Mouse (Mus musculus) gastrocnemius, postnatal 14 days (tissue): ENCODE results near the gene Ppwd1. TPM values are rescaled to one million over a fixed set of nuclear protein-coding genes. Genes with fewer than 3 reads are reported as not detected.
"Not testable (repeated sequence)": the region's sequence is repeated elsewhere in the genome, so short reads cannot be mapped to it uniquely, and the experiment has no call there.

ENCODE experiments used
- DNase-seq: peaks from one replicate; pipeline ENCODE4 v3.0.0; 2021; ENCODE audit warnings: mixed read lengths
- intact Hi-C: fragments of 180-260 bp; cut with DNase I; formaldehyde crosslinking; loops from one replicate; pipeline ENCODE4 v1.15.1; 2025; ENCODE audit warnings: low total_unique reads
- long read RNA-seq, 2 experiments: library from polyadenylated mRNA; stranded (forward); transcript quantifications; one replicate each; pipeline ENCODE4 v2.0.0; 2021
- total RNA-seq, 2 experiments: library from RNA; stranded (reverse); gene quantifications; 2 replicates each; pipeline ENCODE4 v1.2.3; 2021

Gene Ppwd1
- 1 to 10 TPM; 5.8 to 6.2 TPM for total RNA-seq
- long read RNA-seq, experiment 1, partial matches to known transcripts = 0 of 3 reads
- long read RNA-seq, experiment 1, other reads (novel, unspliced or antisense) = 0 of 3 reads
- long read RNA-seq, experiment 2, transcript Ppwd1-201 (11 exons, 2,342 nt) = major isoform, 5 of 6 reads
- long read RNA-seq, experiment 2, partial matches to known transcripts = 0 of 6 reads
- long read RNA-seq, experiment 2, other reads (novel, unspliced or antisense) = 1 of 6 reads

DNA sequence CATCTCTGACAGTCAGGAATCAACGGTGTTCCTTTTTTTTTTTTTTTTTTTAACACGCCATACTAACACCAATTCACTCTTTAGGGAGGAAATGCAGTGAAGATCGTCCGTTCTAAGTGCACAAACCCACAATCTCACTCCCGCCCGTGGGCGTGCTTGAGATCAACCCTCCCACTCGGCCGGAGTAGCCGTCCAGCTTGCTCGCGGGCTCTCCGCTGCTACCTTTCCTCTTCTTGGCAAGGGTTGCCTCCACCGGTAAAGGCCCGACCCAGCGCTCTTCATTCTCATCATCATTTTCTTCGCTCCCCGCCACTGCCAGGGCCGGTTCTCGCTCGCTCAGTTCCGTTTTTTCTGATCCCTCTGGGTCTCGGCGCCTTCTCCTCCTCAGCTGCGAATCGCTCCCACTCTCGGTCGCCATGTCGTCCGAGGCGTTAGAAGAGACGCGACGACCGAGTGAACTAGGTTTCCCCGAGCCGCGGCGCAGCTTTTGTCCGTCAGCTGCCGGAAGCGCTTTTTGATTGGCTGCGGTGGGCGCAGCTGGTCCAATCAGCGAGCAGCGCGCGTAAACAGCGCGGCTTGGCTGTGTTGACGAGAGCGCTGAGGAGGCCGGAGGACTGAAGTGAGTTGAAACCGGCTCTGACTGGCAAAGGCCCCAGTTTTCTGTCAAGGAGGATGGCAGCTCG lies at the start of gene Ppwd1, which contains the start of gene Cenpk:
TSS of gene Ppwd1 (minus strand) at position 460 of the 683 bp plus-strand sequence.
TSS of gene Cenpk (plus strand) at position 228 of the 683 bp plus-strand sequence.
- intact Hi-C loops = no loop called here
- DNase-seq = peak; percentile 94

- intact Hi-C loops = no loop called here
These were observed 30.4 kb upstream of the Ppwd1 start for GRCm38 (mm10) chr13:104258997-104259396.

GRCm38 (mm10) chr13:104229181-104229580 lies 538 bp upstream of the Ppwd1 start:
- intact Hi-C loops = no loop called here

More at GRCm38 (mm10) chr13:104258997-104259396, 30.4 kb upstream of the Ppwd1 start:
- DNase-seq = no peak

DNA sequence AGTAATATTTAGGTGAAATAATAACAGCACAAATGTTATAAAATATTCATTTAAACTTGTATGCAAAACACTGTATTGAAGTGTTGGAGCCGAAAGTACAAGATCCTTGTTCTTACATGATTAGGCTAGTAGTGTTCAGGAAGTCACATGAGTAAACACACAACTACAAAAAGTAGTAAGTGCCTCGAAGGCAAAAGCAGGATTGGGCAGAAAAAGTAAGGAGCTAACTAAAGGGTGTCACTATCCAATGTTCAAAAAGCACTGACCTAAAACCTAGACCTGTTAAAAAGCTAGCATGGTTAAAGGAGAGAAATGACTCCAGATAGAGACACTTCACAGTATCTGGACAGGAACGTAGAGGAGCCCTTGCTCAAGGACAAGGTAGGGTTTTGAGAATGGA lies 1.2 kb downstream of the Ppwd1 start:
- DNase-seq = no peak
- intact Hi-C loops = no loop called here

More at GRCm38 (mm10) chr13:104229181-104229580, 538 bp upstream of the Ppwd1 start:
- no peak for DNase-seq

- intact Hi-C loops = no loop called here
- no peak for DNase-seq
These were observed 24.3 kb downstream of the Ppwd1 start for GRCm38 (mm10) chr13:104204313-104204712.

DNA sequence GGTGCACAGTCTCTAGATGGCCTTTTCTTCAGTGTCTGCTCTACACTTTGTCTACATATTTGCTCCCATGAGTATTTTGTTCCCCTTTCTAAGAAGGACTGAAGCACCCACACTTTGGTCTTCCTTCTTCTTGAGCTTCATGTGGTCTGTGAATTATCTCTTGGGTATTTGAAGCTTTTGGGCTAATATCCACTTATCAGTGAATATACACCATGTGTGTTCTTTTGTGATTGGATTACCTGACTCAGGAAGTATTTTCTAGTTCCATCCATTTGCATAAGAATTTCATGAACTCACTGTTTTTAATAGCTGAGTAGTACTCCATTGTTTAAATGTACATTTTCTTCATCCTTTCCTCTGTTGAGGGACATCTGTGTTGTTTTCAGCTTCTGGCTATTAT lies 32.8 kb downstream of the Ppwd1 start:
- DNase-seq, intact Hi-C loops: not testable (repeated sequence)

GRCm38 (mm10) chr13:104187357-104187756 lies 41.3 kb downstream of the Ppwd1 start:
- DNase-seq = no peak
- intact Hi-C loops = no loop called here

DNA sequence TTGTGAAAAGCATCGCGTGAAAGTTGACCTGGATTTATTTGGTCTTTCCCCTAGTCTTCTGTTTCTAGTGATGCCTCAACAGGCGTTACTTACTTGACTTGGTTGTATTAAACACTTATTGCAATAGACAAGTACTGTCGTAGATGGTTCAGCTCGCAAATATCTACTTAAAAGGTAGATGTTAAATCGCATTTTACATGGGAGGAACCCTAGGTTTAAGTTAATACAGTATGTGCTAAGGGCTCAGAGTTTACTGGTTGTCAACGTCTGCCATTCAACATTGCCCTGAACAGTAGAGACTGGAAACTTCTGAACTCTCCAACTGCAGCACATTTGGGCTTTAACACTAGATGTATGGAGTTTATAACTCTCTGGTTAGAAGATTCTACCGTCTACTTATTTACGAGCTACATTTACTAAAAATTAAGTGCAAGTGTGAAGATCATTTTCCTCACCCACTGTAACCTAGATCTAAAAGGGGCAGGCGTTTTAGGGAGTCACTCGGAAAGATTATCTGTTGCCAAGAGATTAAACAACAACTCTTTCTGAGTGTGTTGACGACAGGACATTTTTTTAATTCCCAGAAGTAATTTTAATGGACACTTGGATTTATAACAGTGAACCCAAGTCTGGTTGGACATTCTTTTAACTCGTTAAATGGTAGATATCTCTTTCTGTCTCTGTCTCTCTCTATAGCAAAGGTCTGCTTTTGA lies 49.3 kb downstream of the Ppwd1 start:
- intact Hi-C loops = no loop called here
- DNase-seq = no peak

GRCm38 (mm10) chr13:104178650-104179121 lies 50.0 kb downstream of the Ppwd1 start, which contains the start of gene Trim23:
TSS of gene Trim23 (plus strand) at chr13:104178797.
- peak; percentile 98 for DNase-seq
- intact Hi-C loops = no loop called here

DNA sequence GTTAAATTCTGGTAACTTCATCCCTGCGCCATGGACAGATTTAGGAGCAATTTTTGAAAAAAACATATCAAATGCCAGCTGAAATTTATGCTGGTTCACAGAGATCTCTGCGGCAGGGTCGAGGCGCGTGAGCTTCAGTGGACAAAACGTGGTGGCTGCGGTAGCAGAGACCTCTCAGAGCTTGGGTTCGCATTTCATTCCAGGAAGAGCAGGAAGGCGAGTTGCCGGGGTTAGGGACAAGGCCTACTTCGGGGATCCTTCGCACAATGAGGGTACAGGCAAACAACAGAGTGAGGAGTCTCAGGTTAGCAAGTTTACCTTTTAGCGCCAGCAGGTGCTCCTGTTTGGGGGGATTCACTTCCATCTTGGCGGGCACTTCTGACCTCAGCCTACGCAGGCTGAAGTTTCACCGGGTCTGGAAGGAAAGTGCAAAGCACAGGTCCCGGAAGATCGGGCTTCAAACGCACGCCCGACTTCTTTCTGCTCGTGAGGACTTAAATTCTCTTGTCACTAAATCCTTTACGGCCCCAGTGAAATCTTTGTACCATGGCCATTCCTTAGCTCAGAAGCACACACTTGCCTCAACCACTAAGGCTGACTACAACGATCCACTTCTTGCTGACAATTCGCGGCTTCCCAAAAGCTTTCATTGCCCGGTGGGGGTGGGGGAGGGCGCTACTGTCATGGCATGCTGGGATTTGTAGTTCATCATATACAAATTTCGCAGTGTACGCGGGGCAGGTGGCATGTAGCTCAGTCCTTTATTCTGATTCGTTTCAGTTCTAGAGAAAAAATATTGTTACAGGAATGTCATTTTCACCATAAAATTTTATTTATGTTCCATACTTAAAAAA lies 50.6 kb downstream of the Ppwd1 start, which contains the start of gene Trappc13:
TSS of gene Trappc13 (minus strand) at position 674 of the 854 bp plus-strand sequence.
- intact Hi-C loops = no loop called here
- DNase-seq = peak; percentile 11

DNA sequence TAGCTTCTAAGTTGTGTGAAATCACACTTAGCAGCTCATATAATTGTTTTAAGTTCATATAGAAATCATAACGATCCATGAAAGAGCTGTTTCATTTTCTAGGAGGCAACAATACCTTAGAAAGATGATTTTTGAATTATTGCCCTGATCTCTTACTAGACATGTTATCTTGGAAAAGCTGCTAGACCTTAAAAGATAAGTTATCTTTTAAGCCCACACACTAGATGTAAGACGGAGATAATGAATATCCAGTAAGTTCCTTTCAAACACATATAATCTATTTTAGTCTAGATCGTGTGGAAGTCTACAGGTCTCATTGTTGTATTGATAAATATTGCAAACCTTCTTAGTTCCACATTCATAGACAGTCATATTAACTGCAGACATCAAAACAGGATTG lies 51.8 kb downstream of the Ppwd1 start:
- intact Hi-C loops = no loop called here
- no peak for DNase-seq

GRCm38 (mm10) chr13:104172498-104172897 lies 56.1 kb downstream of the Ppwd1 start:
- no peak for DNase-seq
- intact Hi-C loops = no loop called here

DNA sequence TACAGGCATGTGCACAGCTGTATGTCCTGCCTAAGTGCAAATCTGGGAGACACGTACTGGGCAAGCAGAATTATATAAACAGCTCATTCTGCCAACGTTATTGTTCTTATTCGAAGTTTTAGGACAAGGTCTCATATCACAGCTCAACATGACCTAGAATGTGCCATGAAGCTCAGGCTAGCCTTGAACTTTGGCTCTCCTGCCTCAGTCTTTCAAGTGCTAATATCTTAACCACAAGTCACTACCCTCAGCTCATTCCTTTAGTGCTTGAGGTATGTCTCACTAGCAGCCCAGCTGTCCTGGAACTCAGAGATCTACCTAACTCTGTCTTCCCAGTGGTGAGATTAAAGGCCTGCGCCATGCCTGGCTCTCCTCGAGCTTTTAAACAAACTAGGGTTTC lies 56.9 kb downstream of the Ppwd1 start:
- DNase-seq = no peak
- intact Hi-C loops = no loop called here

GRCm38 (mm10) chr13:104155686-104156085 lies 73.0 kb downstream of the Ppwd1 start:
- DNase-seq = no peak
- intact Hi-C loops = no loop called here

Other genes starting within 250 kb of the Ppwd1 start
- 1 to 10 TPM; 7.4 to 7.5 TPM for gene Nln, start 119.2 kb downstream of the Ppwd1 start, total RNA-seq
- 1 to 10 TPM in 1 of 2 experiments, under 1 TPM in 1; 0.94 to 1.3 TPM for gene Sgtb, start 119.1 kb downstream of the Ppwd1 start, total RNA-seq
- gene Trappc13, start 50.4 kb downstream of the Ppwd1 start, total RNA-seq = 10 to 100 TPM; 31.5 to 35.7 TPM
- gene Trim23, start 50.0 kb downstream of the Ppwd1 start, total RNA-seq = 10 to 100 TPM; 16.3 to 18.9 TPM
- gene Cenpk, start 232 bp downstream of the Ppwd1 start, total RNA-seq = 1 to 10 TPM; 1.2 to 1.3 TPM
- under 1 TPM; 0.64 to 0.75 TPM for gene Adamts6, start 59.0 kb upstream of the Ppwd1 start, total RNA-seq